Mouse (Mus musculus): ENCODE measurements at regions not wholly inside any gene's neighbourhood (a gene's known extent, or its start where the extent isn't known, plus 50 kb on each side); places are given as distances from the start of the nearest gene placed in this dataset.

GRCm38 (mm10) chr6:52458828-52459227, 145.5 kb downstream of the Evx1 start:
- no peaks in the 10 kb centered on the region for H3K36me3 ChIP-seq (ENCODE audit: control insufficient read depth, insufficient read depth, low read length, poor library complexity, severe bottlenecking)
- H3K9ac ChIP-seq (ENCODE audit: low read depth, poor library complexity, severe bottlenecking) = no peak overlapping the region
- H3K9me3 ChIP-seq (replicated peaks; ENCODE audit: control insufficient read depth, insufficient read depth, low read length, poor library complexity, severe bottlenecking) = no peaks in the 10 kb centered on the region; the same call in 1 of the 2 replicates
- no peak overlapping the region for H3K4me3 ChIP-seq (ENCODE audit: low read depth, low read length)
- no peaks in the 10 kb centered on the region for H3K27me3 ChIP-seq (ENCODE audit: control insufficient read depth, insufficient read depth, low read length, poor library complexity, severe bottlenecking)
- TF ChIP-seq CTCF (IDR thresholded peaks at IDR 0.05; ENCODE audit: low read depth, low read length) = no peak
- TF ChIP-seq POLR2A (IDR thresholded peaks at IDR 0.05; ENCODE audit: insufficient read depth, low read length) = no peak
- no peak for TF ChIP-seq EP300 (IDR thresholded peaks at IDR 0.05; ENCODE audit: insufficient read depth, low read depth, low read length)
- no peaks in the 10 kb centered on the region for H3K4me1 ChIP-seq (ENCODE audit: control insufficient read depth, insufficient read depth, low read length)
- no peak overlapping the region for H3K27ac ChIP-seq (ENCODE audit: insufficient read depth, low read length)

GRCm38 (mm10) chr6:52461186-52461585, 147.9 kb downstream of the Evx1 start:
- no peaks in the 10 kb centered on the region for H3K4me1 ChIP-seq (ENCODE audit: control insufficient read depth, insufficient read depth, low read length)
- TF ChIP-seq CTCF (IDR thresholded peaks at IDR 0.05; ENCODE audit: low read depth, low read length) (no peak), POLR2A (IDR thresholded peaks at IDR 0.05; ENCODE audit: insufficient read depth, low read length) (no peak), EP300 (IDR thresholded peaks at IDR 0.05; ENCODE audit: insufficient read depth, low read depth, low read length) (no peak)
- no peaks in the 10 kb centered on the region; the same call in 1 of the 2 replicates for H3K9me3 ChIP-seq (replicated peaks; ENCODE audit: control insufficient read depth, insufficient read depth, low read length, poor library complexity, severe bottlenecking)
- no peak overlapping the region for H3K9ac ChIP-seq (ENCODE audit: low read depth, poor library complexity, severe bottlenecking)
- no peaks in the 10 kb centered on the region; the same call in 1 of the 2 replicates for H3K27me3 ChIP-seq (ENCODE audit: control insufficient read depth, insufficient read depth, low read length, poor library complexity, severe bottlenecking)
- no peak overlapping the region for H3K4me3 ChIP-seq (ENCODE audit: low read depth, low read length)
- H3K36me3 ChIP-seq (ENCODE audit: control insufficient read depth, insufficient read depth, low read length, poor library complexity, severe bottlenecking) = no peaks in the 10 kb centered on the region
- H3K27ac ChIP-seq (ENCODE audit: insufficient read depth, low read length) = no peak overlapping the region

GRCm38 (mm10) chr6:52463369-52463768, 150.1 kb downstream of the Evx1 start:
- Histone ChIP-seq H3K4me1 (ENCODE audit: control insufficient read depth, insufficient read depth, low read length) (no peaks in the 10 kb centered on the region), H3K27me3 (ENCODE audit: control insufficient read depth, insufficient read depth, low read length, poor library complexity, severe bottlenecking) (no peaks in the 10 kb centered on the region; the same call in 1 of the 2 replicates), H3K36me3 (ENCODE audit: control insufficient read depth, insufficient read depth, low read length, poor library complexity, severe bottlenecking) (no peaks in the 10 kb centered on the region), H3K9me3 (replicated peaks; ENCODE audit: control insufficient read depth, insufficient read depth, low read length, poor library complexity, severe bottlenecking) (no peaks in the 10 kb centered on the region), H3K4me3 (ENCODE audit: low read depth, low read length) (no peak overlapping the region), H3K9ac (ENCODE audit: low read depth, poor library complexity, severe bottlenecking) (no peak overlapping the region), H3K27ac (ENCODE audit: insufficient read depth, low read length) (no peak overlapping the region)
- no peak for TF ChIP-seq POLR2A (IDR thresholded peaks at IDR 0.05; ENCODE audit: insufficient read depth, low read length)
- no peak for TF ChIP-seq CTCF (IDR thresholded peaks at IDR 0.05; ENCODE audit: low read depth, low read length)
- TF ChIP-seq EP300 (IDR thresholded peaks at IDR 0.05; ENCODE audit: insufficient read depth, low read depth, low read length) = no peak

- Histone ChIP-seq H3K4me1 (ENCODE audit: control insufficient read depth, insufficient read depth, low read length) (no peaks in the 10 kb centered on the region), H3K36me3 (ENCODE audit: control insufficient read depth, insufficient read depth, low read length, poor library complexity, severe bottlenecking) (no peaks in the 10 kb centered on the region), H3K27ac (ENCODE audit: insufficient read depth, low read length) (no peak overlapping the region), H3K27me3 (ENCODE audit: control insufficient read depth, insufficient read depth, low read length, poor library complexity, severe bottlenecking) (no peaks in the 10 kb centered on the region; the same call in 1 of the 2 replicates), H3K4me3 (ENCODE audit: low read depth, low read length) (no peak overlapping the region), H3K9me3 (replicated peaks; ENCODE audit: control insufficient read depth, insufficient read depth, low read length, poor library complexity, severe bottlenecking) (no peaks in the 10 kb centered on the region), H3K9ac (ENCODE audit: low read depth, poor library complexity, severe bottlenecking) (no peak overlapping the region)
- no peak for TF ChIP-seq EP300 (IDR thresholded peaks at IDR 0.05; ENCODE audit: insufficient read depth, low read depth, low read length)
- no peak for TF ChIP-seq CTCF (IDR thresholded peaks at IDR 0.05; ENCODE audit: low read depth, low read length)
- TF ChIP-seq POLR2A (IDR thresholded peaks at IDR 0.05; ENCODE audit: insufficient read depth, low read length) = no peak
Observed at GRCm38 (mm10) chr6:52464571-52464970, 151.3 kb downstream of the Evx1 start.

- Histone ChIP-seq H3K27ac (ENCODE audit: insufficient read depth, low read length) (no peak overlapping the region), H3K9me3 (replicated peaks; ENCODE audit: control insufficient read depth, insufficient read depth, low read length, poor library complexity, severe bottlenecking) (no peaks in the 10 kb centered on the region), H3K4me1 (ENCODE audit: control insufficient read depth, insufficient read depth, low read length) (no peaks in the 10 kb centered on the region), H3K36me3 (ENCODE audit: control insufficient read depth, insufficient read depth, low read length, poor library complexity, severe bottlenecking) (no peaks in the 10 kb centered on the region), H3K4me3 (ENCODE audit: low read depth, low read length) (no peak overlapping the region), H3K27me3 (ENCODE audit: control insufficient read depth, insufficient read depth, low read length, poor library complexity, severe bottlenecking) (no peaks in the 10 kb centered on the region; the same call in 1 of the 2 replicates), H3K9ac (ENCODE audit: low read depth, poor library complexity, severe bottlenecking) (no peak overlapping the region)
- TF ChIP-seq CTCF (IDR thresholded peaks at IDR 0.05; ENCODE audit: low read depth, low read length) (no peak), POLR2A (IDR thresholded peaks at IDR 0.05; ENCODE audit: insufficient read depth, low read length) (no peak), EP300 (IDR thresholded peaks at IDR 0.05; ENCODE audit: insufficient read depth, low read depth, low read length) (no peak)
Observed at GRCm38 (mm10) chr6:52465834-52466525, 152.7 kb downstream of the Evx1 start.

GRCm38 (mm10) chr6:52470831-52471230, 157.5 kb downstream of the Evx1 start:
- H3K36me3 ChIP-seq (ENCODE audit: control insufficient read depth, insufficient read depth, low read length, poor library complexity, severe bottlenecking) = no peaks in the 10 kb centered on the region
- no peaks in the 10 kb centered on the region for H3K4me1 ChIP-seq (ENCODE audit: control insufficient read depth, insufficient read depth, low read length)
- H3K27ac ChIP-seq (ENCODE audit: insufficient read depth, low read length) = no peak overlapping the region
- no peaks in the 10 kb centered on the region for H3K9me3 ChIP-seq (replicated peaks; ENCODE audit: control insufficient read depth, insufficient read depth, low read length, poor library complexity, severe bottlenecking)
- no peaks in the 10 kb centered on the region for H3K27me3 ChIP-seq (ENCODE audit: control insufficient read depth, insufficient read depth, low read length, poor library complexity, severe bottlenecking)
- H3K4me3 ChIP-seq (ENCODE audit: low read depth, low read length) = no peak overlapping the region
- H3K9ac ChIP-seq (ENCODE audit: low read depth, poor library complexity, severe bottlenecking) = no peak overlapping the region
- TF ChIP-seq POLR2A (IDR thresholded peaks at IDR 0.05; ENCODE audit: insufficient read depth, low read length) (no peak), EP300 (IDR thresholded peaks at IDR 0.05; ENCODE audit: insufficient read depth, low read depth, low read length) (no peak), CTCF (IDR thresholded peaks at IDR 0.05; ENCODE audit: low read depth, low read length) (no peak)
